Mouse (Mus musculus): ENCODE measurements around the gene Gng2.
"Not testable (repeated sequence)": the region's sequence is repeated elsewhere in the genome, so short reads cannot be mapped to it uniquely, and the experiment has no call there.

Gng2 gene

DNA sequence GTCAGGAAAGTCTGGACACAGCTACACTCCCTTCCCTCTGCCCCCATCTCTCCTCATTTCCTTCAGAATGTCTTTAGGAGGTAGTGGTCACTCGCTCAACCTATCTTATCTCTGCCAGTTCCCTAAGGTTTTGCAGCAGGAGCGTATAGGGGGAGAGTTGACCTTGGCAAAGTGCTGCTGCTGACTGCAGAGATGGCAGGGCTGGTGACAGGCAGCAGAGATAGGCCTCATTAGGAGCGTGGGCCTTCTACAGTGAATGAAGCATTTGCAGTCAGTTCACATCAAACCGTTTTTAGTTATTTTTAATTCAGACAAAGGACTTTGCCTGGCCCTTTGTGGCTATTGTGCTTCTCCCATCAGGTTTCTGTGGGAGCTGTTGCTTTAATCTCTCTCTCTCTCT lies 35.1 kb downstream of the Gng2 start:
- no peak for DNase-seq (ENCODE audit: extremely low read depth, low read depth, low spot score)

DNA sequence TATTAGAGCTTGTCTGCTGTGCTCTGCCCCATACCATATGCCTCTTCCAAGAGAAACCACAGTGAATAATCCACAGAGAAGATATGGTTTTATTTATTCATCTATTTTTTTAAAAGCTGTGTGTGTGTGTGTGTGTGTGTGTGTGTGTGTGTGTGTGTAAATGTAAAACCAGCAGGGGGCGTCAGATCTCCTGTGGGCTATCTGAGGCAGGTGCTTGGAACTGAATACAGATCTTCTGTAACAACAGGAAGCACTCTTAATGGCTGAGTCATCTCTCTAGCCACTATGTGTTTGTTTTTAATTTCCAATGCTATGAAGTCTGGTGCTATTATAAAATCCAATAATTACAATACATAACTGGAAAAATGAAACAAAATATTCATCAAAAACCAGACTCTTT lies 37.4 kb downstream of the Gng2 start:
- no peak for DNase-seq (ENCODE audit: extremely low read depth, low read depth, low spot score)

DNA sequence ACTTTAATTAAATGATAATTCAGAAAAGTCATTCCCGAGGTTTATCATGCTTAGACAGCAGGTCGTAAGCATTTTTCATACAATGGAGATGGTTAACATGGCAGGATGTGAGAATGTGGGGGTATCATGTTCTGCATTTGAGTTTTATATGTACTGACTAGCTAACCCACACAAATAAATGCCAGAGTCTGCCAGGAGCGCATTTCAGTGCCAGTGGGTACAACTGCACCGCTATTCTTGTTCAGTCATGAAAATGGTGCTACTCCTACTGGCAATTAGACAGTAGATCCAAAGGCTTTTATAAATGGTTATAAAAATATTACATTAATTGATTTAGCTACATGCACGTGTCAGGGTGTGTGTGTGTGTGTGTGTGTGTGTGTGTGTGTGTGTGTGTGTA lies 38.9 kb downstream of the Gng2 start:
- no peak for DNase-seq (ENCODE audit: extremely low read depth, low read depth, low spot score)

DNA sequence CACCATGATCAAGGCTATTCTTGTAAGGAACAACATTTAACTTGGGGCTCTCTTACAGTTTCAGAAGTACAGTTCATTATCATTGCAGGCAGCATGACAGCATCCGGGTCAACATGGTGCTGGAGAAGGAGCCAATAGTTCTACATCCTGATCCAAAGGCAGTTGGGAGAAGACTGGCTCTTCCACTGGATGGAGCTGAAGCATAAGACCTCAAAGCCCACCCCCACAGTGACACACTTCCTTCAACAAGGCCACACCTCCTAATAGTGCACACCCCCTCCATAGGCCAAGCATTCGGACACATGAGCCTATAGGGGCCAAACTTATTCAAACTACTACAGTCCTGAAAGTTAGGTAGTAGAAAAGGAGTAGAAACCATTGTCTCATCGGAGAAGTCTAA lies 42.3 kb downstream of the Gng2 start:
- DNase-seq (ENCODE audit: extremely low read depth, low read depth, low spot score): no peak

DNA sequence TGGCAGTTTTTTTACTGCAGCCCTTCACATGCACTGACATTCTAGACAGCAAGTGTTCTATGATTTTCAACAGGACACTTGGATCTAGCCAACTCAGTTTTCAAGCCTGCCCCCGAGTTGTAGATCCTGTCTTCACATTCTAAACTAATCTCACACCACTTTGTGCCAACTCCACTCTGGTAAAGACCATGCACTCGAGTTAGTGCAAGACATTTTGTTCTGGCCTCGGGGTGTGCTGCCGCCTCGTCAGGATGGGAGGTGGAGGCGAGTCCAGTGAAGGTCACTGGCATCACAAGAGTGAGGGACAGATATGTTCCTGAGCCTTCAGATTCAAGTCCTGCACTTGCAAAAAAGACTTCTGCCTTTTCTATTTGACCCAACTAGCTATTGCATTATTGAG lies 44.1 kb downstream of the Gng2 start:
- DNase-seq (ENCODE audit: extremely low read depth, low read depth, low spot score): no peak

DNA sequence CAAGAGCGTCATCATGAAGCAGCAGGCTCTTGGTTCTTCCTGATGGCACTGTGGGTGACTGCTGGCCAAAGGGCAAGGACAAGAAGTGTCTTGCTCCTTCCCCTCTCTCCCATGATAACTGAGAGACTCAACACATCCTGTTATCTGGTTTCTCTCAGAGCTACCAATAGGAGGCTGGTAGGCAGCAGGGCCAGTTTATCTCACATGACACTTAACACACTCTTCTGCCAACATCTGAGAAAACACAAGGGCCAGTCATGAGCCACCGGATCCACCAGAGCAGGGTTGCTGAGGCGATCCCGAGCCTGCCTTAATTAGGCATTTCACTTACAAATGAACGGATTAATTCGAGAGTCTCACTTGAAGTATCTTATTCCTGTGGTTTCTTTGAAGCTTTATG lies 49.5 kb downstream of the Gng2 start:
- no peak for DNase-seq (ENCODE audit: extremely low read depth, low read depth, low spot score)

DNA sequence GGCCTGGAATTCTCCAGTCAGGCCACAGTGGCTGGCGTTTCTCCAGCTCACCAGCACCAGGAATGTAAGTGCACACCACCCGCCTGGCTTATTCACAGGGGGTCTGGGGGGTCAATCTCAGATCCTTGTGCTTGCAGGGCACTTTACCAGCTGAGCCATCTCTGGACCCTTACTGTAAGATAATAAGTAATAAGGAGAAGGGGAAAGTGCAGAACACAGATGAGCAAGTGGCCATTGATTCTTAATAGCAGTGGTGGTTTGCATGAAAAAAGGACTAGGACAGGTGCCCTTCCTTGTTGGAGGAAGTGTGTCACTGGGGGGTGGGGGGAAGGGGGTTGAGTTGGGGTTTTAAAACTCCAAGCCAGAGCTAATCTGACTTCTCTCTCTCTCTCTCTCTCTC lies 50.3 kb downstream of the Gng2 start:
- DNase-seq (ENCODE audit: extremely low read depth, low read depth, low spot score): no peak

DNA sequence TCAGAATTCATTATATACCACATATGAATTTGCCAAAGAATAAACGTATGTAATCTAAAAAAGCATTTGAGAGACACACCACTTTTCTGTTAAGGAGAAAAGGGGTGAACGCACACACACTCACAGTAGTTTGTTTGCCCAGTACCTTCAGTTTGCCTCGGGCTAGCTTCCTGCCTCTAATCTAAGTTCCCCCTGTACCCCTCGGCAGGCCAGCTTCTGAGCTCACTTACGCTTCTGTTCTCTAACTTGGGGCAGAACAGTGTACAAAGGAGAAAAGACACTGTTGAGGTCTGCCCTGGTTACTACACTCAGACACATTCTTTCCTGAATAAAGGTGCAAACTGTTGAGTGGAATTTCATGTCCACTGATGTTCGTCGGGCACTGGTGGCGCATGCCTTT lies 51.1 kb downstream of the Gng2 start:
- no peak for DNase-seq (ENCODE audit: extremely low read depth, low read depth, low spot score)

DNA sequence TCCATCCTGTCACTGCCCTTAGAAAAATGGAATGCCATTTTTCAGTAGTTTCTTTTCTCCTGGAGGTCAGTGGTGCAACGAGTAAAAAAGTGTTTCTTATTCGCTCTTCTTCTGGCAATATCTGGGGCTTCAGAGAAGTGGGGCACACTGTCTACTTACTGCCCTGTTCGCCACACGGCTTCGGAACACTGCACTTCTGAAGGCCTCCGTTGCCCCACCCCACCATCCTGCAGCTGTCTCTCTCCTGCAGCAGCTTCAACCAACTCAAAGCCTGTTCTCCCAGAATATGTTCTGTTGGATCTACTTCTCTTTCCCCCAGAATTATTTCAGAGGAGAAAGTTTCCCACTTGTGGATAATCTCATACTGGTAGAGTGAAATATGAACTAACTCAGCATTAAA lies 52.3 kb downstream of the Gng2 start:
- DNase-seq (ENCODE audit: extremely low read depth, low read depth, low spot score): no peak

DNA sequence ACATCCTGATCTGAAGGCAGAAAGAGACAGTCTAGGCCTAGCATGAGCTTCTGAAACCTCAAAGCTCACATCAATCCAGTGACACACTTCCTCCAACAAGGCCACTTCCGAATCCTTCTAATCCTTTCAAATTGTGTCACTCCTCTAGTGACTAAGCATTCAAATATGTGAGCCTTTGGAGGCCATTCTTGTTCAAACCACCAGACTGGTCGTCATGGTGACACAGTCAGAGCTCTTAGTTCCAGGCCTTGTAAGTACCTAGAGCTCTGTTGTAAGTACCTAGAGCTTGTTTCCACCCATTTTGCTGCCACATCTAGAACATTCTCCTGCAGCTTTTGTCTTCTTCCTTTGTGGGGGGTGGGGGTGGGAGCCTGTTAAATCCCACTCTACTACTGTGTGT lies 53.3 kb downstream of the Gng2 start:
- no peak for DNase-seq (ENCODE audit: extremely low read depth, low read depth, low spot score)

DNA sequence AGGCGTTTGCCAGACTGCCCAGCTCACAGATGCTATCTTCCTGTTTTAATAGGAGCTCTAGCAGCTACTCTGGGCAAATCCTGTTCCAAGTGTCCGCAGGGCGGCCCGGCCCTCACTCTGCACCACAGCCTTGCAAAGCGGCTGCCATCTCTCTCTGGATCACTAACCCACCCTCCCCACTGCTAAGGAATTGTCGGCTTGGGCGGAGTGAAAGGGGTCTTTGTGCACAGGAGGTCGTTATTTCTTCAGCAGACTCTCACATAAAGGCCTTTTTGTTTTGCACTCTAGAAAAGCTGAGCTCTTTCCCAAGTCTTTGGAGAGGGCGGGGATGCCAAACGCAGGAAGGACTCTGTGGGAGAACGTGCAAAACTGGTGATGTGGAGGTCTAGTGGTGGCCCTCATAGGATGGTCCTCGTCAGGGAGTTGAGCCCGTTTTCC lies 57.2 kb downstream of the Gng2 start:
- DNase-seq (ENCODE audit: extremely low read depth, low read depth, low spot score): no peak

DNA sequence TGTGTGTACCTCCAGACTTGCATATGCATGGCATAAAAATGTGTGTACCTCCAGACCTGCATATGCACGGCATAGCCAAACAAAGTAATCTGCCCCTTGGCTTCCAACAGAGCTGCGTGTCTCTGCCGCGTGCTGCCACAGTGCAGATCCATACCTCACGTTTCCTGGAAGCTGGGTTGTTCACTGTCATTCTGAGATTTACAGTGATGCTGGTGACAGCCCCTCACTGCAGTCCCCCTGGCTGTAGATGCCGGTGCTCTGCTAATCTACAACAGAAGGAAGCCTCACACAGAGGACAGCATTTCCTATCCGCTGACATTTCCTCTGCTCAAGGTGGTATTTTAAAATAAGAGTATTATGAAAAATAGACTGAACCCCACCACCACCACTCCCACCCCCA lies 57.6 kb downstream of the Gng2 start:
- DNase-seq (ENCODE audit: extremely low read depth, low read depth, low spot score): no peak

DNA sequence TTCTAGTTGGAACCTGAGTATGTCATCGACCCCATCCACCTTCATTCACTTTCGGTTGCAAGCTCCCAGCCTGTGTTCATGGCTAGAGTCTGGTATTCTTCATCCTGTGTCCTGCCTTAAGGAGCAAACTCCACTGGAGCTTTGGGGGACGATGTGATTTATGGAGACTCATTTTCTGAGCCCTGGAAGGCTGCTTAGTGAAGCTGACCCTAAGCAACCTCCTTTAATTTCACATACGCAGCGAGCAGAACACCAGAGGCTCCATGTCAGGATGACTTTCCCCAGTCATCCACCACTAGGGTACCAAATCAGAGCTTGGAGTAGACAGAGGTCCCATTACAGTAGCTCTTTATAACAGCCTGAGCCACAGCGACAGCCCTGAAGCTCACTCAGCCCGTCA lies 59.9 kb downstream of the Gng2 start:
- DNase-seq (ENCODE audit: extremely low read depth, low read depth, low spot score): no peak

DNA sequence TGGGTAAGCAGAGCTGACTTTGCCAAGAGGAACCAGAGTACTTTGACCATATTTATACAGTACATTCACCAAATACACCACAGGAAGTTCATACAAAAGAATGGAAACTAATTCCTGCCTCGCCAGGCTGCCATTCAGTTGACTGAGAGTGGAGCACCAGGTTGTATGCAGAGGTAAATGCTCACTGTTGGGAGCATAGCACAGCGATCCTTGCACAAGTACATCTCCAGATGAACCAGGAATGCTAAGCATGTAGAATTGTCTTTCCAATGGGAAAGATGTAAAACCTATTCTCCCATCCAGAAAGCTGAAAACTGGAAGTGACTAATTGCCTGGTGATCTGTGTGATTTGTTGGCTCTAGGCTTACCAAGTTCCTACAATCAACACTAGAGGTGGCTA lies 61.1 kb downstream of the Gng2 start:
- DNase-seq (ENCODE audit: extremely low read depth, low read depth, low spot score): no peak

DNA sequence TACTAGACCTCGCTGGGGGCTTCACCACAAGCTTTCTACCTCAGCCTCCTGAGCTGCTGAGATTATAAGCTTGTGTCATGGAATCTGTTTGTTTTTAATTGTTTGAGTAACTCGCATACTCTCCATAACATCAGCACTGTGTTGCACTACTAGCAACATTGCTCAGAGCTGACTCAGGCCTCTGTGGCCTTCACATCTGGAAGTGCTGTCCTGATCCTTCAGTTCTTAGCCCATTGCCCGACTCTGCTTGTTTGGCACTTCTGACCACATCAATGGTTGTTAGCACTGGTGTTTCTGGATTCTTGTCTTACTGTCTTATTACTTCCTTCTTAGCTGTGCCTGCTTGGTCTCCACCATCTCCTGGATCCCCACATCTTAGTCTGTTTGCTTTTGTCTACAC lies 64.5 kb downstream of the Gng2 start:
- DNase-seq (ENCODE audit: extremely low read depth, low read depth, low spot score): no peak

DNA sequence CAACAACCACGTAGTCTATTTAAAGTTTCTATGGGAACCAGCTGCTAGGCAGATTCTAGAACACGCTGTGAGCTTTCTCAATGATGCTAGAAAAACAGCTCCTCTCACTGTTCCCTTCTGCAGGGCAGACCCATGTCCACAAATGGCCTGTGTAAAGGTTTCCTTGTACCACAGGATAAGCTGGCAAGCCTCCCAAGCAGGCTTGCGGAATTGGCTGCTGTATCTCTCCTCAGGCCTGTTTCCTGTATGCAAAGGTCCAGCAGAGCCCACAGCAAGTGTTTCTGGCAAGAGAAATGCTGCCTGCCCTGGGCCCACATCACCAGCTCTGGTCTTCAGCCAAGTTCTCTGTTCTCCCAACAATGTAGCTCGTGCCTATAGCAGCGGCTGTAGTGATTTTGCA lies 71.8 kb downstream of the Gng2 start:
- no peak for DNase-seq (ENCODE audit: extremely low read depth, low read depth, low spot score)

DNA sequence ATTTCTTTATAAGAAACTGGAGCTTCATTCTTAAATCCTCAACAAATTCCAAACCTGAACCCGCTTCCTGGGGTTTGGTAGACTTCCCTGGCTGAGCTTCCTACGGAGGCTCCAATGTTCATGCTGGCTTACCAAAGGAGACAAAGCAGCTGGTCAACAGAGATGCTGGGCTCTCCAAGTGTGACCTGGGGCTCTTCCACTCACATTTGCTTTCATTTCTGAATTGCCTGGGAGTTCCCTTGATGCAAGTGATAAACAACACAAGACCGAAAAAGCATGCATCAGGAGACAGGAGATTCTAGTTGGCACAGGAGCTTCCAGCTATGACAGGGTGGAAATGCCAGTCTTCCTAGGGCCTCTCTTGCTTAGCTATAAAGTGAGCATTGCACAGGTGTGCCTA lies 72.6 kb downstream of the Gng2 start:
- DNase-seq (ENCODE audit: extremely low read depth, low read depth, low spot score): no peak

DNA sequence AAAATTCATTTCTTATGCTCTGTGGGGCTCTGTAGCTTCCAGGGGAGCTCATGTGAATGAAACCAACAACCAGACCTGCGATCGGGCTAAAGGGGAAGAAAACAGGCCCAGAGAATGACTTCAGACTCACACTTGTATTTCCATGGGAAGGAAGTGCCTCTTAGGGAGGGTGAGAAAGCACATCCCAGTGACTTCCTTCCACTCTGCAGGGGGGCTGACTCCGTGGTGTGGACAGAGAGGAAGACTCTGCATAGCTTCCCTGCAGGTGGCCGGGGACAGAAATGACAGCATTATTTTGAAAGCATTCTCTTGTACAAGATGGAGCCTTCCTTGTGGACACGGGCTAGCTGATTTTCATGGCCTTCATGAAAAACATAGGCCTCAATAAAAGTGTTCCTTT lies 73.4 kb downstream of the Gng2 start:
- DNase-seq (ENCODE audit: extremely low read depth, low read depth, low spot score): no peak

DNA sequence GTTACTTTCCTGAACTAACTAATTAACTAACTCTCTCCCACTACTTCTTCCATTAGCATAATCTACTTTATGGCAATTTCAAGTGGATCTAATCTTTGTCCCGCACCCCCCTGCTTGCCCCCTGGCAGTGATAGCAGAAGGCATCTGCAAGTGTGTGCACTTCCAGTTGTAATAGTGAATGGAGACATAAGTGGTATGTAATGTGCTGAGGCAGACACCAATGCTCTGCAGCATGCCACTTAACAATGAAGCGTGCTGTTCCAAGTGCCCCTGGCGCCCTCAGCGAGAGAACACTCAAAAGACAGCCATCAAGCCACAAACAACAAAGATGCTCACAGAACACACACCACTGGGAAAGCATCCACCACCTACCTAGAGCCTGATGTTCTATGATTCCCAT lies 76.9 kb downstream of the Gng2 start:
- no peak for DNase-seq (ENCODE audit: extremely low read depth, low read depth, low spot score)

DNA sequence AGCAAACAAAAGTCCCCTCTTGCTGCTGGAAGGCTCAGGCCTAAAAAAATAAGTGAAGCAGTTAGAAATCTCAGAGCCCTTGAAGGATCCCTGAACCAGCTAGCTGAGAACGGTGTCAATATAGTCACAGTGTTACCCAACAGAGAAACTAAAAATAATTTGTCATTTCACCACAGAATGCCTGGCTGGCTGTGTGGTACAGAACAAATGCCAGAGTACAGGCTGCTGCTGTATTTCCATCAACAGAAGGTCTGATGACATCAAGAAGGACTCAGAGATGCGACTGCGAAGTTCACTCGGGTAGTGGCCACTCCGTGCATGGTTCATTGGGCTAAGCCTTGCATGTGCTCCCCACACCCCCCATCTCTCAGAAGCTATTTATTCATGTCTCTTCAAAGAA lies 89.9 kb downstream of the Gng2 start:
- no peak for DNase-seq (ENCODE audit: extremely low read depth, low read depth, low spot score)

DNA sequence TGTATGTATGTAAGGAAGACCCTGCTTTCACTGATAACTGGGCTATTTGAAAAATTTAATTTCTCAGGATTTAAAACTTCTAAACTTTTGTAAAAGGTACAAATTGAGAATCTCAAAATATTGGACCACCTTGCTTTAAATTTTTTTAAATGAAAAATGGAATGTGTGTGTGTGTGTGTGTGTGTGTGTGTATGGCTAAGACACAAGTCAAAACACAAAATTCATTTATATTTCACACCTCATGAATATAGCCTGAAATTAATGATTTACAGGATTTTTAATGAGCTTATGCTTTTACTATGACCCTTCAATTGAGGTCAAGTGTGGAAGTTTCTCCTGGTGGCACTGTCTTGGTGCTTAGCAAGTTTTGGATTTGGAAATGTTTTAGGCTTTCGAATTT lies 93.0 kb downstream of the Gng2 start:
- not testable (repeated sequence) for DNase-seq (ENCODE audit: extremely low read depth, low read depth, low spot score)

DNA sequence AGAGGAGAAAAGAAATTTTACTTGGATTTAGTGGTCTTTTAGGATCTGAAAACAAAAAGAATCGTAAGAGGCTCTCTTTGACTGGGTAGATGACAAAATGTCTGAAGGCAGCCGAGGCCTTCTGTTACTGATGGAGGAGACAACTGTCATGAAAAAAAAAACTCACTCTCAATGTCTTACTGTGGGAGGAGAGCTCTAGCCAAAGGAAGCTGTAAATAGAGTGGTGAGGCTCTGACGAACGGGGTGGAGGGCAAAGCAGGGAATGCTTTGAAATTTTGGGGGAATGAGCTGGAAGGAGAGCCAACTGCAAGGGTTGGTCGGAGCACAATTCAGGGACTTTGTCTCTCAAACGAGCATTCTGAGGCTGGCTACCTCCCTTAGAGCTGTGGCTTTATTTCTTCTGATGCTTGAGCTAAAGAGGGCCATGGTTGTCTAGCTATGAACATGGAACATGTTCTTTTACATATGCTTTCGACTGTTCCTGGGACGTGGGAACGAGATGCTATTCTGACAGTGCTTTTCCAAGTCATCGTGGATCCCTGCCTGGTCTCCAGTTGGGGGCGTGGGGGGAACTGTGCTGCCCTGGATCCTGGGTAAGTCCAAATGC lies 103.1 kb downstream of the Gng2 start:
- no peak for DNase-seq (ENCODE audit: extremely low read depth, low read depth, low spot score)

DNA sequence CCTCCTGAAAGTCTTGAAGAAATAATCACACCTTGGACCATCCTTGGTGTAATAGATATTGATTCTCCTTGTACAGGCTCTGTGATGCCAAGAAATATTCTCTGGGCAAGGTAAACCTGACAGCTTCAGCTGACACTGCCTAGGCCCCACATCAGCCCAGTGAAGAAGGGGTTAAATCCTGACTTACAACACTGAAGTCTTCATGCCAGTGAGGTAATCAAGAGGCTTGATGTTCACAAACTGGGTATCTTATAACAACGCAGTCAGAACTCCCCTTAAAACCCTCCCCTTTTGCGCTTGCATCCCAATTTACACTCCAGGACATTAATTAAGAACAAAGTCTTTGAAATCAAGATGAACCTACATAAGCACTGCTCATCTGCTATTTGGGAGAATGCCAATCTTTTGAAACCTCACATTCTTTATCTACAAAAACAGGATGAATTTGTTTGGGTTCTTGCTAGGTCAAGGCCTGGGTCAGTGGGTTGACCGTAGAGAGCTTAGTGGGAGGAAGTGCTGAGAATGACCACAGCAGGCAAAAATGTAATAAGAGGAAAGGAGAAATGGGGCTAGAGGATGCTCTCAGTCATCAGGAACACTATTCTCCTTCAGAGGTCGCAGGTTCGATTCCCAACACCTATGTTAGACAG lies 110.0 kb downstream of the Gng2 start:
- DNase-seq (ENCODE audit: extremely low read depth, low read depth, low spot score): no peak

All from fat pad, adult 2 months (tissue).